Mouse (Mus musculus) intestine, postnatal 0 days (tissue): Measurements from ENCODE around the gene Cdr2l. TPM values are rescaled to one million over a fixed set of nuclear protein-coding genes. Genes with fewer than 3 reads are reported as not detected.

ENCODE experiments used
- ATAC-seq: fragments of 200-750 bp; cut with Nextera tagmentation; 2 replicates; pipeline ENCODE4 v1.8.0; 2017; ENCODE audit warnings: mild to moderate bottlenecking, moderate TSS enrichment, moderate library complexity
- H3K27ac ChIP-seq: fragments of 300-500 bp; sonication (generic); 2 replicates; pipeline ENCODE4 v1.5.1; 2014; ENCODE audit warnings: mild to moderate bottlenecking, low read depth, low read length, moderate library complexity
- H3K27me3 ChIP-seq: fragments of 300-500 bp; sonication (generic); replicated peaks from 2 replicates; pipeline ENCODE4 v1.6.1; 2014; ENCODE audit warnings: low read length, mixed read lengths; ENCODE audit not compliant: control insufficient read depth, insufficient read depth
- H3K36me3 ChIP-seq: fragments of 300-500 bp; sonication (generic); 2 replicates; pipeline ENCODE4 v1.6.1; 2014; ENCODE audit warnings: mild to moderate bottlenecking, moderate library complexity; ENCODE audit not compliant: control insufficient read depth, insufficient read depth
- H3K4me1 ChIP-seq: fragments of 300-500 bp; sonication (generic); replicated peaks from 2 replicates; pipeline ENCODE4 v1.6.1; 2014; ENCODE audit warnings: antibody characterized with exemption, low read length, mixed read lengths; ENCODE audit not compliant: control insufficient read depth, insufficient read depth
- H3K4me2 ChIP-seq: fragments of 300-500 bp; sonication (generic); replicated peaks from 2 replicates; pipeline ENCODE4 v1.6.1; 2014; ENCODE audit warnings: low read depth, mild to moderate bottlenecking, moderate library complexity
- H3K4me3 ChIP-seq: fragments of 300-500 bp; sonication (generic); 2 replicates; pipeline ENCODE4 v1.5.1; 2014; ENCODE audit warnings: low read depth, low read length
- H3K9ac ChIP-seq: fragments of 300-500 bp; sonication (generic); 2 replicates; pipeline ENCODE4 v1.6.1; 2014; ENCODE audit warnings: mild to moderate bottlenecking, low read depth, low read length
- H3K9me3 ChIP-seq: fragments of 300-500 bp; sonication (generic); 2 replicates; pipeline ENCODE4 v1.6.1; 2016; ENCODE audit warnings: mixed run types; ENCODE audit not compliant: control insufficient read depth
- CTCF ChIP-seq: sonication (generic); IDR thresholded peaks from 2 replicates; pipeline ENCODE4 v1.5.1; 2016; ENCODE audit warnings: low read depth, mild to moderate bottlenecking, control low read depth, antibody characterized with exemption, moderate library complexity
- WGBS: fragments of 180-500 bp; shearing (Covaris S2); extraction: QIAGEN DNeasy Blood & Tissue Kit; methylation state at CpG from one replicate; pipeline ENCODE4 v1.1.7; 2014; 5-methylcytosine and 5-hydroxymethylcytosine counted together
- polyA plus RNA-seq: library from polyadenylated mRNA; unstranded; fragments of >200 nt; fragmentation: Nextera tagmentation; extraction: Ambion mirVana; gene quantifications from 2 replicates; pipeline ENCODE4 v1.2.1, GENCODE M21; 2015

Gene Cdr2l
- polyA plus RNA-seq, 1 experiment from 2014 or later: 3.9 TPM

GRCm38 (mm10) chr11:115372737-115373136 lies 9.0 kb upstream of the Cdr2l start:
- H3K9ac ChIP-seq: no peak overlapping the region
- WGBS: 50% methylated on average over 2 of the region's 2 CpGs
- H3K9me3 ChIP-seq: no peaks in the 10 kb centered on the region
- no peaks in the 10 kb centered on the region for H3K4me1 ChIP-seq
- peaks cover 9% of the 10 kb centered on the region for H3K27me3 ChIP-seq
- no peaks in the 10 kb centered on the region for H3K36me3 ChIP-seq
- H3K4me2 ChIP-seq: no peak overlapping the region
- no peak overlapping the region for H3K4me3 ChIP-seq
- no peak overlapping the region for H3K27ac ChIP-seq
- ATAC-seq: no peak
- TF ChIP-seq CTCF: no peak

- peaks cover 9% of the 10 kb centered on the region for H3K27me3 ChIP-seq
- peak overlapping the region; percentile 65 for H3K4me2 ChIP-seq
- H3K27ac ChIP-seq: no peak overlapping the region
- no peak for TF ChIP-seq CTCF
- no peaks in the 10 kb centered on the region for H3K9me3 ChIP-seq
- H3K4me1 ChIP-seq: no peaks in the 10 kb centered on the region
- H3K9ac ChIP-seq: 0 out of 2 replicates have a peak overlapping the region, but pooled peaks have one; percentile 1
- H3K36me3 ChIP-seq: no peaks in the 10 kb centered on the region
- 3% methylated on average over 30 of the region's 30 CpGs for WGBS
- H3K4me3 ChIP-seq: peak overlapping the region; percentile 32
- ATAC-seq: peak; percentile 34; the same call in 1 of the 2 replicates
These were observed 7.7 kb upstream of the Cdr2l start for GRCm38 (mm10) chr11:115373805-115374694.

- 0 out of 2 replicates have a peak overlapping the region, but pooled peaks have one; percentile 1 for H3K9ac ChIP-seq
These were observed 6.9 kb upstream of the Cdr2l start for GRCm38 (mm10) chr11:115374695-115375425.

GRCm38 (mm10) chr11:115376722-115377121 lies 5.0 kb upstream of the Cdr2l start:
- no peak overlapping the region for H3K27ac ChIP-seq
- H3K4me1 ChIP-seq: no peaks in the 10 kb centered on the region
- no peak overlapping the region for H3K4me2 ChIP-seq
- no peak overlapping the region for H3K9ac ChIP-seq
- H3K4me3 ChIP-seq: no peak overlapping the region
- H3K36me3 ChIP-seq: no peaks in the 10 kb centered on the region
- TF ChIP-seq CTCF: no peak
- ATAC-seq: peak; percentile 40
- 48% methylated on average over 7 of the region's 7 CpGs for WGBS
- H3K9me3 ChIP-seq: no peaks in the 10 kb centered on the region
- H3K27me3 ChIP-seq: peaks cover 9% of the 10 kb centered on the region

More at GRCm38 (mm10) chr11:115374695-115375425, 6.9 kb upstream of the Cdr2l start:
- no peak for ATAC-seq
- Histone ChIP-seq H3K27ac (no peak overlapping the region), H3K36me3 (no peaks in the 10 kb centered on the region), H3K4me2 (peak overlapping the region; percentile 65), H3K4me1 (no peaks in the 10 kb centered on the region), H3K4me3 (no peak overlapping the region), H3K9me3 (no peaks in the 10 kb centered on the region), H3K27me3 (peaks cover 9% of the 10 kb centered on the region)
- no peak for TF ChIP-seq CTCF
- WGBS: 66% methylated on average over 12 of the region's 12 CpGs

GRCm38 (mm10) chr11:115377254-115377653 lies 4.5 kb upstream of the Cdr2l start:
- 86% methylated on average over 4 of the region's 4 CpGs for WGBS
- Histone ChIP-seq H3K9ac (no peak overlapping the region), H3K9me3 (no peaks in the 10 kb centered on the region), H3K4me1 (no peaks in the 10 kb centered on the region), H3K4me2 (no peak overlapping the region), H3K27me3 (peaks cover 9% of the 10 kb centered on the region), H3K36me3 (no peaks in the 10 kb centered on the region), H3K27ac (no peak overlapping the region), H3K4me3 (no peak overlapping the region)
- ATAC-seq: no peak
- TF ChIP-seq CTCF: no peak

GRCm38 (mm10) chr11:115377854-115378253 lies 3.9 kb upstream of the Cdr2l start:
- no peak overlapping the region for H3K4me3 ChIP-seq
- no peak overlapping the region for H3K9ac ChIP-seq
- whole genome bisulfite sequencing: 89% methylated on average over 7 of the region's 7 CpGs
- ATAC-seq: no peak
- no peak overlapping the region for H3K27ac ChIP-seq
- 0 out of 2 replicates have a peak, but pooled peaks have one; percentile 21 for TF ChIP-seq CTCF
- H3K9me3 ChIP-seq: no peaks in the 10 kb centered on the region
- H3K36me3 ChIP-seq: no peaks in the 10 kb centered on the region
- no peak overlapping the region for H3K4me2 ChIP-seq
- no peaks in the 10 kb centered on the region for H3K4me1 ChIP-seq
- H3K27me3 ChIP-seq: peaks cover 12% of the 10 kb centered on the region
